Mouse (Mus musculus) liver, adult 2 months (tissue): Measurements from ENCODE around the gene Slc12a1.
"Not testable (repeated sequence)": the region's sequence is repeated elsewhere in the genome, so short reads cannot be mapped to it uniquely, and the experiment has no call there.

Experiments
- CTCF ChIP-seq: fragments of 200-500 bp; IDR thresholded peaks from 2 replicates; pipeline ENCODE4 v1.5.1; 2011; ENCODE audit warnings: low read depth, low read length, control low read depth
- POLR2A ChIP-seq: fragments of 200-500 bp; IDR thresholded peaks from 2 replicates; pipeline ENCODE4 v1.6.1; 2011; ENCODE audit warnings: low read length, control low read depth; ENCODE audit not compliant: insufficient read depth; ENCODE audit errors: extremely low read depth

- not testable (repeated sequence) for TF ChIP-seq POLR2A, CTCF
These were observed 45.8 kb upstream of the Slc12a1 start for GRCm38 (mm10) chr2:125106536-125106935.
